Mouse (Mus musculus) retina, adult 2 months (tissue): ENCODE measurements around the gene Ap3b2.
"Not testable (repeated sequence)": the region's sequence is repeated elsewhere in the genome, so short reads cannot be mapped to it uniquely, and the experiment has no call there.

Experiments
- DNase-seq: peaks from one replicate; pipeline ENCODE4 v3.0.0-alpha.2; 2012; ENCODE audit warnings: low read depth, low spot score

The Ap3b2 gene

DNA sequence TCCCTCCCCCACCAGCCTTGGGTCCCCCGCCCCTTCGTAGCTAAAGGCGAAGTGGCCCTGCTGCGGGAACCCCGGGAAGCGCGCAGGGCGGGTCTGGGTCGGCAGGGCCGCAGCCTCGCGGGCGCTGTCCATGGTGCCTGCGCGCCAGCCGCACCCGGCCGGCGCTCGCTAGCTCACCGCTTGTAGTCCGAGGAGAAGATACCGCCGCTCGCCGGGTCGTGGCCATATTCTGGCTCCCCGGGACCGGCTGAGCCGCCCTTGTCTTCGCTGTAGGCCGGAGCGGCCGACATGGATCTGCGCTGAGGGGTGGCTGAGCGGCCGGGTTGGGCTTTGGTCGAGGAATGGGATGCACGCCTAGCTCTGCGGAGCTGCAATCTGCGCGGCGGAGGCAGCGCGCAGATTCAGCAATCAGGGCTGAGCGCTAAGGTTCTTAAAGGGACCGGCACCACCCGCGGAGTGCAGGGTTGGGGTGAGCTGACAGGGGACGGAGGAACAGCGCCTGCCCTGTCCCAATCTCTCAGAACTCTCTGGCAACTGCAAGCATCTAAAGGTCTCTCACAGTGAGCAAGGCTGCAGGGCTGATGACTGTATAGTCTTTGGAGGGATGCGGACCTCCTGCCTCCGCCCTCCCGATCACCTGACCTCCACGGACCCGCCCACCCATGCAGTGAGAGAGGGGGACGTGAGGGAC, at the start of gene Ap3b2:
TSS of gene Ap3b2 (minus strand) at position 595 of the 691 bp plus-strand sequence.
- DNase-seq = peak; percentile 60

DNA sequence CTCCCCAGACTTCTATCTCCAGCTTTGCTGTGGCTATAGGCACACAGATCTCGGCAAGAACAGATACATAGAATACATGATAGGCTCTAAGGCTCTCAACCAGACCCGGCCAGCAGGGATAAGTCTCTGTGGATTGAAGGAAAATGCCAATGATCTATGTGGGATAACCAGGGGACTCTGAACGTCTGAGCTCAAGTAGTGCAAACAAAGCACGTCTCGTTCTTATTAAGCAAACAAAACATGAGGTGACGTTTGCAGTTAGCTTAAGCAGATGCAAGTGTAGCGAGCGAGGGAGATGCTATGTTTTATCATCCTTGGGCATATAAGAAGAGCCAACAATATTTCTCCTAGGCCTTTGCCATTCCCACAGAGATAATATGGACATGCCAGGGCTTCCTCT, 49.2 kb upstream of the Ap3b2 start:
- DNase-seq = no peak

DNA sequence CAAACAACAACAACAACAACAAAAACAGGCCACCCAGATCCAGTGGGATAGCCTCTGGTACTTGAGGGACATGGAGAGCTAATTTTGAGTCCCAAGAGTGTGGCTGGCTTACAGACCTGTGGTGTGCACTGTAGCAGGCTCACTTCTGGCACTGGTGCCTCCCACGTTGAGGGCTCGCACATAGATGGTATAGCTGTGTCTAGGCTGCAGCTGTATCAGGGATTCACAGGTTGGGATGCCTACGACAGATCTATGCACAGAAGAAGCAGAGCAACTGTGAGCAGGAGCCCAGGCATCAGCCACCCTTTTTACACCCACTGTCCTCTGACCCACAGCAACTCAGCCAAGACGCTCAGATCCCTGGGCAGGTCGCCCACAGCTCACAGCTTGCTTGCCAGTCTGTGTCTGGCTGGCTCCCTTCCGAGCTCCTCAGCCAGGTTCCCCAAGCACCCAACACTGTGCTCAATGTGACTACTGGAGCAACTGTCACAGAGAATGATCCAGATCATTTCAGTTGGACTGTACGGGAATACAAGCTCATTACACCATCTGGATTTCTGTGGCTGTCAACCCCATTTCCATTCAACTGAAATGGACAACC, 48.3 kb upstream of the Ap3b2 start:
- DNase-seq = no peak

DNA sequence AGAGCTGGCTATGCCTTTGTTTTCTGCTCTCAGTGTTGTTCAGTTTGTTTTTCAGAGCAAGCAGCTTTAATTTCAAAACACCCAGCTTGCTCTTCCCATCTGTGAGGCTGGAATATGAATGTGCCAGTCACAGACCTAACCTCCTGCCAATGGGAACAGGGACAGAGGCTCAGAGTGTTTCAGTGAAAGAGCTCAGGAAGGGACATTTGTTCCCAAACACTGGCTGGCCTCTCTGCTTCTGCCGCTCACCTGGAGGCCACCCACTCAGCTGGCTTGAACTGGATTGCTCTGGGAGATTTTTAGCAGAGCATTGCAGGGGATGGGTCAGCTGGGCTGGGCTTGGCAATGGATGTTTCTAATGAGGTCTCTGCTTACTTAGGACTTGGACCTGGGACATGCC, 47.3 kb upstream of the Ap3b2 start:
- DNase-seq = no peak

DNA sequence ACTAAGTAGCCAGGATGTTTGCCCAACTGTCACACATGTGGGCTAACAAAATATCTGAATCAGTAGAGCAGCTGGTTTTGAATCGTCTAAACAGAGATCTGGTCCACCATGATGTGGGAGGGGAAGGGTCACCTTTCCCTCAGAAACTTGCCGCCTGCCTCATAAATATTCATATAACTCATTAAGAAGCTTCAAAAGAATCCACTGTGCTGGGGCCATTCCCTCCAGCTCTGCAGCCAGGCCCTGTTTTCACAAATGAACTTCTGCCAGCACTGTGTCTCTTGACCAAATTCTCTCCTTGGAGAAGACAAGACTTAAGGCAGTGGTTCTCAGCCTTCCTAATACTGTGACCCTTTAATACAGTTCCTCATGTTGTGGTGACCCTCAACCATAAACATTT, 45.8 kb upstream of the Ap3b2 start:
- no peak for DNase-seq

DNA sequence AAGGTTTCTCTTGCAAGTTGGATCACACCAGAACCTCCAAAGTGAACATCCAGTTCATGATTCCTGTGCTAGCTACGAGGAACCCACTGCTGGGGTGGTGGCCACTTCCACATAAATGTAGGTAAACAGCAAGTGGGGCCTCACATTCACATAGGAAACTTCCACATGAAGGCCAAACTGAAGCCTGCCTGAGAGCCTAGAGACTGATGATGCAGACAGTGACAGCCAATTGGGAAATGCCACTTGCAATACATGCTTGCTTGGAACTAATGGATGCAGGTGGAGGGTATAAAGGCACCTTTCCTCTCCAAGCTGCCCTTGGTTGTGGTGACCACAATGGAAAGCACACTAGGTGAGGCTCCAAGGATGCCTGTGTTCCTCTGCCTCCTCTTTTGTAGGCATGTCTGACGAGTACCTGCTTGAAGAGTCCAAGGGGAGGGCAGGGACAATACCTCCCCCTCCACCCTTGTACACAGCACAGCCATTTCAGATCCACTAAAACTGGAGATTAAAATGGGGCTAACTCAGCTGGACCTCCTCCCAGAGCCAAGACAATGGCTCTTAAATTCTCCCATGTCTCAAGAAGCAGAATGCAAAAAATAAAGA, 44.4 kb upstream of the Ap3b2 start:
- DNase-seq = no peak

DNA sequence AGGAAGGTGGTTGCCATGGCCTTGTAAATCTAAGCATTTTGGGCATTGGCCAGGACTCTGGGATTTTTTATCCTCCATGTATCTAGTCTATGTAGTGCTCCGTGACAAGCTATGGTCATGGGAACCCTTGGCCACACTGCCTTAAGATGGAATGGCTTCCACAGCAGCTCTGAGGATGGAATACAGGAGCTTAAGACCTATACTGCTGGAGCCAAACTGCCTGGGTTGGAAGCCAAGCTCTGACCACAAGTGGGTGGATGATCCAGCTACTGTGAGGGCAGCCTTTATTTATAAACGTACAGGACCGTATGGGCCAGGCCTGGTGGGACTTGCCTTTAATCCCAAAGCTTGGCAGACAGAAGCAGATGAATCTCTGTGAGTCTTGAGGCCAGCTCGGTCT, 42.8 kb upstream of the Ap3b2 start:
- DNase-seq = no peak

DNA sequence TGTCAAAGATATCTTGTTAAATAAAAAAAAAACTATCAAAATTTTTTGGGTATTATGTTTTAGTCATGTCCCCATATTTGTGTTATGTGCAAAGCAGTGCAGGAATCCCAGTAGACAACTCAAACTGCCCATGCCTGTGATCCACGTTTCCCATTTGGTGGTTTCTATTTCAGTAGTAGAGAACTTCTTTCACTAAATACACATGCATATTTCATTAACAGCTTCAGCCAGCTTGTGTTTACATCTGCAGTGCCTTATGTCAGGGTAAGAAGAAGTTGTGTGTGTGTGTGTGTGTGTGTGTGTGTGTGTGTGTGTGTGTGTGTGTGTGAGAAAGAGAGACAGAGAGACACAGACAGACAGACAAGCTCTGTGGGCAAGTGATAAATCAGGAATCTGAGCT, 37.7 kb upstream of the Ap3b2 start:
- no peak for DNase-seq

DNA sequence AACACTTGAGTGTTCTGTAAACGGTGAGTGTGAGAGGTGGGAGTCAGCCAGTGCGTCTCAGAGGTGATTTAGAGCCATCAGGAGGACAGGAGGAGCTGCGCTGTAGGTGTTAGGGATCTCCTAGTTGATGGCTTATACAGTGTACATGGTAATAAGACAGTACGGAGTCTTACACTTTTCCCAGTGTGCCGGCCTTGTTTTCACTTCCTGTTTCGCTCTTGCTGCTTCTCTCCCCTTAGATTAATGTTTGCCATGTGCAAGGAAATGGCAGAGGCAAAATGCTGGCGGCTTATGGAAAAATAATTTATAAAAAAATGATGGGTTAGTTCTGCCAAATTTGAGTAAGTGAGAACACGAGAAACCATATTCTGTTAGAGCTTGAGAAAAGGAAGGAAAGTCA, 35.2 kb upstream of the Ap3b2 start:
- DNase-seq = no peak

DNA sequence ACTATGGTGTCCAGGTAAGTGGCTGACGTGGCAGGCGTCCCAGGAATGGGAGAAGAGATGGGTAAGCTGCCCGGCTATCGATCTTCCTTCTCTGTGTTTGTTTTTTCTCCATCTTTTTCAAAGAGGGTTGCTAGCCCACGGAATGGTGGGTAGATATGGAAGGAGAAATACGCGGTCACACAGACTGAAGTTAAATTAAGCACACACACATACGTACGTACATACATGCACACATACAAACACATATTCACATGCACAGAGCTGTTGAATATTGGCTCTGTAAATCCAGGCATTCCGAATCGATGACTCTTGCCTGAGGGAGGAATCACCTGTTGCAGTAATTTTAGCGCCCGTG, 29.9 kb upstream of the Ap3b2 start:
- no peak for DNase-seq

DNA sequence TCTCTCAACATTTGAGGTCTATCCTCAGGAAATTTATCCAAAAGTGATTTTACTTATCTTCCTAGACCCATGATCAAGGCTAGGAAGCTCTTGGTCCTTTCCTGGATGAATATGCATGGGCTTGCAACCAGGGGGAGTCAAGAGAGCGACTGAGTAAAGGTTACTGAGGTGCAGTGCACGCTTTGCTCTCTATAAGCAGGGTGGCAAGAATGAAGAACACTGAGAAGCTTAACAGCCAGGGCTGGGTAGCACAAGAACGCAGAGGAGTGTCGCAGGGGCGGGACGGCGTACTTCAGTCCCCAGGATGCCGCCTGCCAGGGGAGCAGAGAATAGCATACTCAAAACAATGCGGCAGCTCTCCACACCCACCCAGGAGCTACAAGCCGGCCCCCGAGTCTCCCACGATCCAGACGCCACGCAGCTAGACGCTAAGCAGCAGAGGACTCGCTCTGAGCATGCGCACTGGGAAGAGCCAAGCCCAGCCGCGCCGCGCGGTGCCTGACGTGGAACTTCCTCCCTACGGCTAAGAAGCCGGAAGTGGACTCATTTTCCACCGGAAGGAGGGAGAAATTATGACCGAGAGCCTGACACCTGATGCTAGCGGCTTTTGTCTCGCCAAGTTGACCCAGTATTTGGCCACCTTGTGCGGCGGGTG, 29.4 kb upstream of the Ap3b2 start:
- DNase-seq = peak; percentile 89

DNA sequence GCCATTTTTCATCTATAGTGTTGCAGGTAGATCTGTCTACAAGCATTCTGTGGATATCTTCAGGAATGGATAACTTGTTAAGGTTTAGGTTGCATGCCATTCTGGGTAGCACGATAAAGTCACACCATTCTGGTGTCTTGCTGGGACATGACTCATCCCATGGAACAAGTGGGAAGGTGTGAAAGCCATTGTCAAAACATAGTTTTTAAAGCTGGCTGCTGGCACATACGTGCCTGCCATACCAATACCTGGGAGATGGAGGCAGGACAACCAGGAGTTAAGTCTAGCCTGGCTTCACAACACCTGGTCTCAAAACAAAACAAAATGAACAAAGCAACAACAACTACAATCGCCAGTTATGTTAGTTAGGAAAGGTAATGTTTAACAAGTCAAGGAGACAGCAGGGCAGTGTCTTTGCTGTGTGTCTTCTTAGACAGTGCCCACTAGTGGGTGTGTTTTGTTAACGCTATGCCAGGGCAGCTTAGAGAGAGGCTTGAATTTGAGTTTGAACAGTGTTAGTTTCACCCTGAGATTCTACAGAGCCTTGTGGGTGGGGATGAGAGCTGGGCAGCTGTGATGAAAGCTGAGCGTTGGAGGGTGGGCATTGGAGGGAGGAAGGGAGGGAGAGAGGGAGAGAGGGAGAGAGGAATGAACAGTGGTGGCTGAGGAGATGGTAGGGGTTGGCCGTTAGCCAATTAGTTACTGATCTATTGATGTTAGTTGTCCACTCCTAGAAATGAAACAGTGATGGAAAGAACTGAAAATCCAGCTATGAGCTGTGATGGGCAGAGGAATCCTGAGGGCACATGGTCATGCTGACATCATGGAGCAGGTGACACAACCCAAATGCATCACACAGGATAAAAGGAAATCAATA, 22.7 kb upstream of the Ap3b2 start:
- DNase-seq = no peak

DNA sequence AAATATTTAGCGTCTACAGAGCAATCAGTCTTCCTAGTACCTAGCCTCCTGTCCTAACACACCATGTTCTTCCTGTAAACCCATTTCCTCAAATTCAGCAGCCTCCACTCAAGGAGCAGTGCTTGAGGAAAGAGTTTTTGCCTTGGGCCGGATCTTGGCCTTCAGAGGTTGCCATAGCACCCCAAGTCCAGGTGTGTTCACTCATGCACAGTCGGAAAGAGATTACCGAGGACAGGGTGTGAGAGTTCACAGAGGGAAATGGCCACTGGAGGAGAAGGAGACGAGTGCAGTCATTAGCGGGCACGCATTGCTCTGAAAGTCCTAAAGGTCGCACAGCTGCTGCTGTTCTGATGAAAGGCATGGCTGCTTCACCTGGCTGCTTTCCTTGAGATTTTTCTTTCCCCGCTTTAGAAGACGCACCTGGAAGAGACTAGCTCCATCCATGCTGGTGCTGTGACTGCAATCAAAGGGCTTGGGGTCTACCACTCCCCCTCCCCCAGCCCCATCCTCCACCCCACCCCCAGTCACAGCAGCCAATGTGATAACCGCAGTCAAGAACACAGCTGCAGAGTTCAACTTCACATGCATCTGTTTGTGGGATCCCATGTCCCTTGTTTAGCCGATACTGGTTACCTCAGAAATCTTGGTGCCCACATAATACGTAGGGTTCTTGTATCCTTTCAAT, 21.3 kb upstream of the Ap3b2 start:
- DNase-seq = no peak

DNA sequence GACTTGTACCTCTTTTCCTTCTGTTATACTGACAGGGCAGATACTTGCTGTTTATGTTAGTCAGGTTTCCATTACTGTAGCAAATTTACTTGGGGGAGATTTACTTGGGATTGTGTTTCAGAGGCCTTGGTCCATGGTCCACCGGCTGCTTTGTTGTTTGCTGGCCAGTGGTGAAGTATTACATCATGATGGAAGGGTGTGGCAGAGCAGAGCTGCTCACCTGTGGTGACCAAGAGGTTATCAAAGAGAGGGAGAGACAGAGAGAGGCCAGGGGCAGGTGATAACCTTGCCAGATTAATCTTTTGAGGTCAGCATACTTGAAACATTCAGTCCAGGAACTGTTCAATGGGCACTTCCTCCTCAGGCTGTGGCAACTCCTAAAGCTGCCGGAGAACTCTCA, 7.3 kb upstream of the Ap3b2 start:
- DNase-seq = no peak

DNA sequence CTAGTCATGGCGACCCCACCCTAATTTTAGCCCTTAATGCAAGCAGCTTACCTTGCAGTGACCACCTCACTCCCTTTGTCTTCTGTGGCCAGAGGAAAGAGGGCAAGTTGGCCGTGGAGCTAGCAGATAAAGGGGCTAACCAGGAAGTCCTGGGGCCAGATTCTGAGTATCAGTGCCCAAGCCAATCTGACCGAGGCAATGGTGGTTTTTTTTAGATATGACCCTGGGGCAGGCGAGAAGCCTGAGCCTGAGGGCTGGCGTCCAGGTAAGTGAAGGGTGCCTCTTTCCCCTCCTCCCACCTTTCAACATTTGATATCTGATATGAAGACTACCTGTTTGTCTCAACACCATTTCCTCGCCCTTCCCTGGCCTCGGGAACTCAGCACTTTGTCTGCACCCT, 4.5 kb upstream of the Ap3b2 start, which contains the start of gene BC048679:
TSS of gene BC048679 (minus strand) at position 101 of the 400 bp plus-strand sequence.
- DNase-seq = no peak

DNA sequence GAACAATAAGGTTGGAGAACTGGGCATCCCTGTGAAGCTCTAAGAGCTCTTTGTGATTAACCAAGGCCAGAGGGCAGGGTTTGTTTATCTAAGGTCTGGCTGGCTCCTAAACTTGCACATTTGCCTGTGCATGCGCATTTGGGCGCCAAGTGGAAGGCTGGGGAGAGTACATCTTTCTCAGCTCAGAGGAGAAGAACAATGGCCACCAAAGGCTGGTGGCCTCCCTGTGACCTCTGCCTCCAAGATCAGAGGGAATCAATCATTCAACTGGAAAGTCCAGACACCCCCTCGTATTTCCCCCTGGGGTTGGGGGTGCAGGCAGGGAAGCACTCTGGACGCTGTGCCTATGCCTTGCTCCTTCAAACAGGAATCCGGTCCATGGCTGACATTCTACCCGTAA, 3.4 kb upstream of the Ap3b2 start:
- no peak for DNase-seq

DNA sequence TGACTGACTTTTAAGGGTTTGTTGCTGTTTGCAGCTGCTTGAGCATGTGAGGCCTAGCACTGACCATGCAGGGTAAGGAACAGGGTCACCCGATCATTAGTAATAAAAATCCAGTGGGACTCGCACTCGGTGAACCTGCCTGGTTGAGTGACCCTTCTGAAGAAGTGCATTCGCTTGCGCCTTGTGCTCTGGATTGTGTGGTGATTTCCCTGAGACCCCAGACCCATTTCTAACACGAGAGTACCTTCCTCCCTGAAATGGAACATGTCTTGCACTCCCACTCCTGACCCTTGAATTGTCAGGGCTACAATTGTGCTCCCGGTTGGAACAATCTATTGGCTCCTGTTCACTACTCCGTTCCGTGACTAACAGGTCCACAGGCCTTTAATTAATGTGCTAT, 1.1 kb downstream of the Ap3b2 start:
- no peak for DNase-seq

DNA sequence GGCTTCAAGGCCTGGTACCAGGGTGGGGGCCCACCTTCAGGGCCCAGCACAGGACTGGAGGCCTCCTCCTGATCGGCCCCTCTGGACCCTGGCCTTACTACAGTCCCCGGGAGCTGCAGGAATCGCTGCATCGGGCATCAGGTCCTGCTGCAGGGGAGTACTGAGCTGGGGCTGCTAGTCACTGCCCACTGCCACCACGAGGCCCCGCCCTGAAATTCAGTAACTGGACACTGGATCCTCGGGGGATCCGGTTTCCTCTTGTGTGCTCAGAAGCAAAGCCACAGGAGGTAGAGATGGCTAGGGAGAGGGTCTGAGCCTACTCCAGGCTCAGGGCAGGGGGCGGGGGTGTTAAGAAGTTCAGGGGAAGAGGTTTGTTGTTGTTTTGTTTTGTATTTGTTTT, 4.1 kb downstream of the Ap3b2 start:
- DNase-seq = no peak

DNA sequence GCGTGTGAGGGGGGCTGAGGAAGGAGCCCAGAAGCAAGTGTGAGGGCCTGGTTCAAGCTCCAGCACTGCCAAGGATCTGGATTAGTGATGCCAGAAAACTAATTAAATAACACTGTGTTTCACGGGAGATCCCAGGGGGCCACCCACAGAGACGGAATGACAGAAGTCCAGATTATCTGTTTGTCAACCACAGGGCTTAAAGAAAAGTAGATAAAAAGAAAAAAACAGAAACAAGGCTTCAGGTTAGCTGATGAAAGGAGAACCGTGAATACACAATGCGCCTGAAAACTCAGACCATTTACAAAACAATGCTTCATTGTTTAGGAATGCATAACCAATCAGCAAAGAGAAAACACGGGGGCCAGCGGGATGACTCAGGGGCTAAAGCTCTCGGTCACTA, 12.9 kb downstream of the Ap3b2 start:
- DNase-seq = no peak

DNA sequence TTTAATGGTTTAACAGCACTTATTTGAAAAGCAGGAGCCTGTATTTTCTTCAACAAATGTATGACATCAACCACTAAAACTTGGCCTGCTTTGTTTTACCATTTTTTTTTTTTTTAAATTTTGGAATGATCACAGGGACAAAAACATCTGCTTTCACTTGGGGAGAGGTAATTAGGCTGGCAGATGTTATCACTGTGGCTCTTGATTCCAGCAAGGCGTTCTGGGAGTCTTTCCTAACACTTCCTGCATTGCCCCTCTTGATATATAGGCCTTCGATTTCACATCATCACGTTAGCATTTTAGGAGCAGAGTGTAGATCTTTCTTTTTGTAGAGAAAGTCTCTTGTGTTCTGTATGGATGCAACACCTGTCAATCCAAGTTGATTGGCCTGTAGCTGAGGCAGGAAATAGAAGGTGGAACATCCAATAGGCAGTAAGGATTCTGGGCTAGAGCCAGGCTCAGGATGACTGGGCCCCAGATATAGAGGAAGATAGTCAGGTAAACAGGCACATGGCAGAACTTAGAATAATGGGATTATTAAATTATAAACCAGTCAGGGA, 14.1 kb downstream of the Ap3b2 start:
- DNase-seq = no peak

DNA sequence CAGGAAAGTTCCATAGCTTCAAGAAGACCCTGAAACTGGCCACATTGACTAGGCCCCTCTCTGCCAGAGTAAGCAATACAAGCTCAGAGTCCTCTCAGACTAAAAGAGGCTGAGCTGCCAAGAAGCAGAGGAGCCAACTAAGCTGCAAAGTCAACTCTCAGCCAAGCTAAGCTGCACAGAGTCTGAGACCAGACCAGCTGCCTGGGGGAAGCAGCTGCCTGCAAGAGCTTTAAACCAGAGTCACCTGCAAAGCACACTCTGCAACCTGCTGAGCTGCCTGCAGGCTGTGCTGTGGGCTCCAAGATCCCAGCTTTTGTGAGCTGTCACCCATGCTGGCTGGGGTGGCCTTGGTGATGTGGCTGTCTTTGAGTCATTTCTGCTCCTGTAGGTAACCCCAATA, 15.5 kb downstream of the Ap3b2 start:
- not testable (repeated sequence) for DNase-seq
